Mouse (Mus musculus) embryo, embryonic 10 days (tissue): ENCODE data around the gene Traf3.

ENCODE experiments used
- DNase-seq: peaks from one replicate; pipeline ENCODE4 v3.0.0-alpha.2; 2015; ENCODE audit warnings: low spot score

The Traf3 gene

GRCm38 (mm10) chr12:111196548-111196947, 30.4 kb downstream of the Traf3 start:
- no peak for DNase-seq

GRCm38 (mm10) chr12:111203076-111203475, 36.9 kb downstream of the Traf3 start:
- peak; percentile 23 for DNase-seq

GRCm38 (mm10) chr12:111203945-111204344, 37.8 kb downstream of the Traf3 start:
- DNase-seq, result no peak

- no peak for DNase-seq
Observed at GRCm38 (mm10) chr12:111207641-111208040, 41.5 kb downstream of the Traf3 start.

GRCm38 (mm10) chr12:111211729-111212128, 45.6 kb downstream of the Traf3 start:
- no peak for DNase-seq

GRCm38 (mm10) chr12:111218867-111219266, 52.7 kb downstream of the Traf3 start:
- no peak for DNase-seq

- DNase-seq, result no peak
Observed at GRCm38 (mm10) chr12:111225197-111225780, 59.1 kb downstream of the Traf3 start.

- DNase-seq, result no peak
Observed at GRCm38 (mm10) chr12:111227410-111227809, 61.2 kb downstream of the Traf3 start.

- DNase-seq, result no peak
Observed at GRCm38 (mm10) chr12:111228488-111228887, 62.3 kb downstream of the Traf3 start.

- DNase-seq, result no peak
Observed at GRCm38 (mm10) chr12:111230793-111231192, 64.6 kb downstream of the Traf3 start.

- no peak for DNase-seq
Observed at GRCm38 (mm10) chr12:111233798-111234197, 67.6 kb downstream of the Traf3 start.

GRCm38 (mm10) chr12:111234383-111234782, 68.2 kb downstream of the Traf3 start:
- DNase-seq, result no peak

- DNase-seq, result no peak
Observed at GRCm38 (mm10) chr12:111235631-111236030, 69.5 kb downstream of the Traf3 start.

- DNase-seq, result no peak
Observed at GRCm38 (mm10) chr12:111237611-111238188, 71.5 kb downstream of the Traf3 start.

- no peak for DNase-seq
Observed at GRCm38 (mm10) chr12:111238345-111238744, 72.2 kb downstream of the Traf3 start.

- DNase-seq, result peak; percentile 35
Observed at GRCm38 (mm10) chr12:111238778-111239177, 72.6 kb downstream of the Traf3 start.

- no peak for DNase-seq
Observed at GRCm38 (mm10) chr12:111239930-111240329, 73.8 kb downstream of the Traf3 start.

GRCm38 (mm10) chr12:111241916-111242315, 75.7 kb downstream of the Traf3 start:
- DNase-seq, result no peak

- no peak for DNase-seq
Observed at GRCm38 (mm10) chr12:111242346-111242745, 76.2 kb downstream of the Traf3 start.

- no peak for DNase-seq
Observed at GRCm38 (mm10) chr12:111243733-111244132, 77.6 kb downstream of the Traf3 start.

- DNase-seq, result no peak
Observed at GRCm38 (mm10) chr12:111245070-111245469, 78.9 kb downstream of the Traf3 start.

GRCm38 (mm10) chr12:111246808-111247464, 80.8 kb downstream of the Traf3 start:
- no peak for DNase-seq

- DNase-seq, result no peak
Observed at GRCm38 (mm10) chr12:111249095-111249494, 82.9 kb downstream of the Traf3 start.

GRCm38 (mm10) chr12:111250116-111250515, 83.9 kb downstream of the Traf3 start:
- DNase-seq, result no peak
